Mouse (Mus musculus): Measurements from ENCODE around the gene Mtmr6.
"Not testable (repeated sequence)": the region's sequence is repeated elsewhere in the genome, so short reads cannot be mapped to it uniquely, and the experiment has no call there.

Mtmr6 gene

GRCm38 (mm10) chr14:60295531-60295930 is 30.5 kb downstream of the Mtmr6 start:
- no peak for DNase-seq (ENCODE audit: low read depth, low spot score)

GRCm38 (mm10) chr14:60300224-60300991 is 35.4 kb downstream of the Mtmr6 start:
- DNase-seq (ENCODE audit: low read depth, low spot score) = no peak

- DNase-seq (ENCODE audit: low read depth, low spot score) = no peak
Measured at GRCm38 (mm10) chr14:60301024-60301423, 36.0 kb downstream of the Mtmr6 start.

- no peak for DNase-seq (ENCODE audit: low read depth, low spot score)
Measured at GRCm38 (mm10) chr14:60302441-60302840, 37.4 kb downstream of the Mtmr6 start.

- no peak for DNase-seq (ENCODE audit: low read depth, low spot score)
Measured at GRCm38 (mm10) chr14:60304441-60305220, 39.6 kb downstream of the Mtmr6 start.

GRCm38 (mm10) chr14:60308113-60308512 is 43.1 kb downstream of the Mtmr6 start:
- no peak for DNase-seq (ENCODE audit: low read depth, low spot score)

- no peak for DNase-seq (ENCODE audit: low read depth, low spot score)
Measured at GRCm38 (mm10) chr14:60310691-60311090, 45.7 kb downstream of the Mtmr6 start.

GRCm38 (mm10) chr14:60319231-60319630 is 54.2 kb downstream of the Mtmr6 start:
- DNase-seq (ENCODE audit: low read depth, low spot score) = no peak

GRCm38 (mm10) chr14:60320813-60321212 is 55.8 kb downstream of the Mtmr6 start:
- no peak for DNase-seq (ENCODE audit: low read depth, low spot score)

GRCm38 (mm10) chr14:60340001-60340400 is 75.0 kb downstream of the Mtmr6 start:
- DNase-seq (ENCODE audit: low read depth, low spot score) = not testable (repeated sequence)

GRCm38 (mm10) chr14:60340570-60340969 is 75.5 kb downstream of the Mtmr6 start:
- DNase-seq (ENCODE audit: low read depth, low spot score) = no peak

GRCm38 (mm10) chr14:60345326-60345876 is 80.4 kb downstream of the Mtmr6 start:
- DNase-seq (ENCODE audit: low read depth, low spot score) = no peak

Measured in WW6 (cell line).